ENCODE assay signal across 8 mouse cellular contexts in genomic region chr19:43673513-43674315, GRCm38 (mm10). TPM values are rescaled to one million over a fixed set of nuclear protein-coding genes. Genes with fewer than 3 reads are reported as not detected.
A peak's percentile ranks its signal among the peaks of the same experiment; 100 is the strongest.
DNase-seq lines count a peak whose midpoint lies in the region; ATAC-seq and TF ChIP-seq lines count a peak whose summit lies in the region.

No protein-coding gene starts in this region.

- no peaks in the 10 kb centered on the region for H3K27me3 ChIP-seq in heart, postnatal 0 days (ENCODE audit: control insufficient read depth, insufficient read depth, low read length)

- no peak for DNase-seq in layer of hippocampus, adult 2 months (ENCODE audit: low spot score in 2 of 2)
- DNase-seq in layer of hippocampus, adult 18-20 months (ENCODE audit: low spot score in 2 of 2), result no peak
- DNase-seq in T-cell, adult 2 months (ENCODE audit: low spot score), result peak; percentile 17
- DNase-seq in heart, postnatal 0 days (ENCODE audit: low spot score), result no peak
- no peak for DNase-seq in left cerebral cortex, postnatal 10 days (ENCODE audit: extremely low spot score in 1 of 2, low spot score in 2 of 2)
- no peak for DNase-seq in layer of hippocampus, adult 9-11 months
- DNase-seq in kidney, postnatal 4 days, result no peak

- H3K36me3 ChIP-seq in heart, postnatal 0 days (replicated peaks; ENCODE audit: control insufficient read depth, insufficient read depth, low read length), result no peaks in the 10 kb centered on the region
- no peaks in the 10 kb centered on the region for H3K36me3 ChIP-seq in macrophage (ENCODE audit: inconsistent target)

- 3% methylated on average over 21 of the region's 21 CpGs for WGBS in heart, postnatal 0 days
- under 1% methylated on average over 21 of the region's 21 CpGs for WGBS in macrophage (ENCODE audit: missing documents)

- TF ChIP-seq CTCF in layer of hippocampus, adult 2 months (conservative IDR thresholded peaks at IDR 0.05), result no peak
- no peak for TF ChIP-seq CTCF in heart, postnatal 0 days (IDR thresholded peaks at IDR 0.05; ENCODE audit: low read depth)

- H3K4me2 ChIP-seq in heart, postnatal 0 days (ENCODE audit: low read depth, low read length), result peak overlapping the region; percentile 91

- no peak for TF ChIP-seq EP300 in heart, postnatal 0 days (IDR thresholded peaks at IDR 0.05; ENCODE audit: low read depth)

- peaks cover 19% of the 10 kb centered on the region for H3K4me1 ChIP-seq in heart, postnatal 0 days (ENCODE audit: control insufficient read depth, insufficient read depth)

- H3K27ac ChIP-seq in layer of hippocampus, adult 2 months, result peak overlapping the region; percentile 90
- H3K27ac ChIP-seq in heart, postnatal 0 days (ENCODE audit: low read depth), result peak overlapping the region; percentile 81
- peak overlapping the region; percentile 48 for H3K27ac ChIP-seq in macrophage

- intact Hi-C loops in left cerebral cortex, postnatal 10 days (cut with DNase I), result no loop called here

- ATAC-seq in heart, postnatal 0 days (ENCODE audit: insufficient read depth, low read depth), result no peak

- no peaks in the 10 kb centered on the region for H3K9me3 ChIP-seq in heart, postnatal 0 days (replicated peaks; ENCODE audit: control insufficient read depth, low read length)

- H3K9ac ChIP-seq in heart, postnatal 0 days (replicated peaks; ENCODE audit: low read depth, low read length), result peak overlapping the region; percentile 72

- H3K79me2 ChIP-seq in macrophage (ENCODE audit: inconsistent target), result peaks cover 52% of the 10 kb centered on the region

- H3K4me3 ChIP-seq in layer of hippocampus, adult 2 months, result peak overlapping the region; percentile 82
- peak overlapping the region; percentile 73 for H3K4me3 ChIP-seq in heart, postnatal 0 days (ENCODE audit: low read depth, low read length)
- peak overlapping the region; percentile 83 for H3K4me3 ChIP-seq in macrophage (ENCODE audit: inconsistent target)

RNA-seq across cellular contexts. Expression of gene Slc25a28, which starts 1.0 kb away (rescaled TPM):
- 10 to 100 TPM; 44.3 to 45.2 TPM for total RNA-seq in layer of hippocampus, adult 2 months (2021)
- total RNA-seq in layer of hippocampus, adult 18-20 months (2021), result 10 to 100 TPM; 42.4 to 43.8 TPM
- 19.8 and 26.7 TPM in 2 replicates for total RNA-seq in heart, postnatal 0 days (2014; rRNA removed; ENCODE audit: low replicate concordance)
- polyA plus RNA-seq in heart, postnatal 0 days (2015; fragmentation: Nextera tagmentation; extraction: Ambion mirVana), result 8.6 and 8.9 TPM in 2 replicates
- total RNA-seq in macrophage (2018; cell fraction: chromatin; rRNA removed), result 100 to 1,000 TPM in 10 of 26 experiments, 10 to 100 TPM in 16; 71.5 to 154 (median 97.6) TPM
- 10 to 100 TPM; 15.5 to 21.5 (median 18.2) TPM for total RNA-seq in macrophage (2018; cell fraction: cytosol; rRNA removed)
- total RNA-seq in macrophage (2018; cell fraction: nucleus; rRNA removed), result 100 to 1,000 TPM in 9 of 26 experiments, 10 to 100 TPM in 17; 54.9 to 146 (median 94.1) TPM
- 16.2 to 24.8 TPM (median 23.2 TPM) in 3 replicates for polyA plus RNA-seq in macrophage (2018)
- total RNA-seq in left cerebral cortex, postnatal 10 days (2021), result 10 to 100 TPM; 34.7 to 38.3 TPM

RNA-seq across cellular contexts. Expression of gene Entpd7, which starts 15.8 kb away (rescaled TPM):
- total RNA-seq in layer of hippocampus, adult 2 months (2021), result 10 to 100 TPM; 19.1 to 20.2 TPM
- 10 to 100 TPM; 15.9 to 16.7 TPM for total RNA-seq in layer of hippocampus, adult 18-20 months (2021)
- 0.70 and 2.1 TPM in 2 replicates for total RNA-seq in heart, postnatal 0 days (2014; rRNA removed; ENCODE audit: low replicate concordance)
- polyA plus RNA-seq in heart, postnatal 0 days (2015; fragmentation: Nextera tagmentation; extraction: Ambion mirVana), result 2.9 and 3.2 TPM in 2 replicates
- 100 to 1,000 TPM in 8 of 26 experiments, 10 to 100 TPM in 18; 43.2 to 234 (median 67.2) TPM for total RNA-seq in macrophage (2018; cell fraction: chromatin; rRNA removed)
- total RNA-seq in macrophage (2018; cell fraction: cytosol; rRNA removed), result 10 to 100 TPM; 20.1 to 45.4 (median 27.3) TPM
- 100 to 1,000 TPM in 3 of 26 experiments, 10 to 100 TPM in 23; 37.0 to 129 (median 58.1) TPM for total RNA-seq in macrophage (2018; cell fraction: nucleus; rRNA removed)
- polyA plus RNA-seq in macrophage (2018), result 10.2 to 14.7 TPM (median 11.2 TPM) in 3 replicates
- total RNA-seq in left cerebral cortex, postnatal 10 days (2021), result 10 to 100 TPM; 24.6 to 25.7 TPM
